Mouse (Mus musculus) hindbrain, embryonic 11.5 days (tissue): Measurements from ENCODE around the gene Mindy4. TPM values are rescaled to one million over a fixed set of nuclear protein-coding genes. Genes with fewer than 3 reads are reported as not detected.

ENCODE experiments used
- ATAC-seq: fragments of 200-750 bp; cut with Nextera tagmentation; 2 replicates; pipeline ENCODE4 v1.8.0; 2017; ENCODE audit warnings: mild to moderate bottlenecking, moderate TSS enrichment, moderate library complexity; ENCODE audit not compliant: low FRiP score
- DNase-seq: peaks from one replicate; pipeline ENCODE4 v3.0.0-alpha.2; 2015; ENCODE audit warnings: low spot score
- H3K27ac ChIP-seq: fragments of 300-500 bp; sonication (generic); 2 replicates; pipeline ENCODE4 v1.5.1; 2014; ENCODE audit warnings: mild to moderate bottlenecking, low read depth, low read length
- H3K27me3 ChIP-seq: fragments of 300-500 bp; sonication (generic); 2 replicates; pipeline ENCODE4 v1.6.1; 2014; ENCODE audit warnings: mild to moderate bottlenecking, low read length, moderate library complexity, mixed read lengths; ENCODE audit not compliant: control insufficient read depth, insufficient read depth
- H3K36me3 ChIP-seq: fragments of 300-500 bp; sonication (generic); 2 replicates; pipeline ENCODE4 v1.6.1; 2014; ENCODE audit warnings: mild to moderate bottlenecking, low read length, moderate library complexity, mixed read lengths; ENCODE audit not compliant: control insufficient read depth, insufficient read depth
- H3K4me1 ChIP-seq: fragments of 300-500 bp; sonication (generic); replicated peaks from 2 replicates; pipeline ENCODE4 v1.6.1; 2014; ENCODE audit warnings: low read length, mixed read lengths; ENCODE audit not compliant: control insufficient read depth, insufficient read depth
- H3K4me2 ChIP-seq: fragments of 300-500 bp; sonication (generic); replicated peaks from 2 replicates; pipeline ENCODE4 v1.6.1; 2014; ENCODE audit warnings: mild to moderate bottlenecking, low read depth, low read length
- H3K4me3 ChIP-seq: fragments of 300-500 bp; sonication (generic); 2 replicates; pipeline ENCODE4 v1.5.1; 2014; ENCODE audit warnings: low read depth, low read length
- H3K9ac ChIP-seq: fragments of 300-500 bp; sonication (generic); 2 replicates; pipeline ENCODE4 v1.6.1; 2014; ENCODE audit warnings: low read depth, low read length
- H3K9me3 ChIP-seq: fragments of 300-500 bp; sonication (generic); 2 replicates; pipeline ENCODE4 v1.6.1; 2016; ENCODE audit warnings: low read length; ENCODE audit not compliant: control insufficient read depth
- WGBS: fragments of 180-500 bp; shearing (Covaris S2); extraction: QIAGEN DNeasy Blood & Tissue Kit; methylation state at CpG from one replicate; pipeline ENCODE4 v1.1.7; 2014; 5-methylcytosine and 5-hydroxymethylcytosine counted together
- polyA plus RNA-seq: library from polyadenylated mRNA; unstranded; fragments of >200 nt; fragmentation: Nextera tagmentation; extraction: Ambion mirVana; gene quantifications from 2 replicates; pipeline ENCODE4 v1.2.1, GENCODE M21; 2014

Mindy4 gene
- polyA plus RNA-seq, 1 experiment from 2014 or later, result 12.6 TPM

- no peaks in the 10 kb centered on the region for H3K9me3 ChIP-seq
- WGBS, result 71% methylated on average over 14 of the region's 14 CpGs
- H3K27me3 ChIP-seq, result no peaks in the 10 kb centered on the region
- ATAC-seq (no peak), DNase-seq (no peak)
- H3K9ac ChIP-seq, result no peak overlapping the region
- H3K4me1 ChIP-seq, result no peaks in the 10 kb centered on the region
- H3K27ac ChIP-seq, result no peak overlapping the region
- H3K4me2 ChIP-seq, result no peak overlapping the region
- no peak overlapping the region for H3K4me3 ChIP-seq
- H3K36me3 ChIP-seq, result no peaks in the 10 kb centered on the region
Measured at GRCm38 (mm10) chr6:55319585-55320551, 116.7 kb downstream of the Mindy4 start.

DNA sequence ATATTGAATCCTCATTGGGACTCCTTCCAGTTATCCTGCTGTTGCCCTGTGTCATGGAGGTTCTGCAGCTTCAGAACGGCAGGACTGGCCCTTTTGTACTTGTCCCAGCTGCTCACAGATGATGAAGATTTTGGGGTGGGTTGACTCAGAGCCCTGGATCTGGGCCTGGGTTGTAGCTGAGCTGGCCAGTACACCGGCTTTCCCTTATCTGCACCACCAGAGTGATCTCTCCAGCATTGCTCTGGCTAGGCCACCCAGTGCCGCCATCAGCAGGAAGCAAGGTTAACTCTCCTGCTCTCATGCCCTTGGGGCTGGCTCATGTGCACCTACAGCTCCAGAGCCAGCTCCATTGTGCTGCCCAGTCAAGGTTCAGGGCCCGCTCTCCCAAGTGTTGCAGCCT is 117.7 kb downstream of the Mindy4 start:
- no peak overlapping the region for H3K4me3 ChIP-seq
- H3K4me1 ChIP-seq, result no peaks in the 10 kb centered on the region
- H3K27me3 ChIP-seq, result no peaks in the 10 kb centered on the region
- no peaks in the 10 kb centered on the region for H3K9me3 ChIP-seq
- ATAC-seq (no peak), DNase-seq (no peak)
- H3K36me3 ChIP-seq, result no peaks in the 10 kb centered on the region
- H3K27ac ChIP-seq, result no peak overlapping the region
- 87% methylated on average over 4 of the region's 4 CpGs for WGBS
- no peak overlapping the region for H3K9ac ChIP-seq
- no peak overlapping the region for H3K4me2 ChIP-seq

GRCm38 (mm10) chr6:55321518-55321917 is 118.3 kb downstream of the Mindy4 start:
- 66% methylated on average over 6 of the region's 6 CpGs for WGBS
- no peak for ATAC-seq
- Histone ChIP-seq H3K4me3 (no peak overlapping the region), H3K9me3 (no peaks in the 10 kb centered on the region), H3K4me2 (no peak overlapping the region), H3K27me3 (no peaks in the 10 kb centered on the region), H3K9ac (no peak overlapping the region), H3K4me1 (no peaks in the 10 kb centered on the region), H3K27ac (no peak overlapping the region), H3K36me3 (no peaks in the 10 kb centered on the region)
- DNase-seq, result no peak

- H3K4me1 ChIP-seq, result no peaks in the 10 kb centered on the region
- H3K4me3 ChIP-seq, result no peak overlapping the region
- no peak for ATAC-seq
- no peaks in the 10 kb centered on the region for H3K27me3 ChIP-seq
- H3K9ac ChIP-seq, result no peak overlapping the region
- no peaks in the 10 kb centered on the region for H3K36me3 ChIP-seq
- 89% methylated on average over 2 of the region's 2 CpGs for WGBS
- no peak overlapping the region for H3K27ac ChIP-seq
- no peak for DNase-seq
- no peaks in the 10 kb centered on the region for H3K9me3 ChIP-seq
- H3K4me2 ChIP-seq, result no peak overlapping the region
Measured at GRCm38 (mm10) chr6:55322980-55323379, 119.8 kb downstream of the Mindy4 start.

- no peaks in the 10 kb centered on the region for H3K9me3 ChIP-seq
- H3K4me2 ChIP-seq, result no peak overlapping the region
- no peak for ATAC-seq
- WGBS, result 84% methylated on average over 17 of the region's 17 CpGs
- H3K36me3 ChIP-seq, result no peaks in the 10 kb centered on the region
- H3K4me3 ChIP-seq, result no peak overlapping the region
- no peaks in the 10 kb centered on the region for H3K4me1 ChIP-seq
- H3K27ac ChIP-seq, result no peak overlapping the region
- H3K27me3 ChIP-seq, result no peaks in the 10 kb centered on the region
- no peak overlapping the region for H3K9ac ChIP-seq
- no peak for DNase-seq
Measured at GRCm38 (mm10) chr6:55323908-55324634, 120.9 kb downstream of the Mindy4 start.

DNA sequence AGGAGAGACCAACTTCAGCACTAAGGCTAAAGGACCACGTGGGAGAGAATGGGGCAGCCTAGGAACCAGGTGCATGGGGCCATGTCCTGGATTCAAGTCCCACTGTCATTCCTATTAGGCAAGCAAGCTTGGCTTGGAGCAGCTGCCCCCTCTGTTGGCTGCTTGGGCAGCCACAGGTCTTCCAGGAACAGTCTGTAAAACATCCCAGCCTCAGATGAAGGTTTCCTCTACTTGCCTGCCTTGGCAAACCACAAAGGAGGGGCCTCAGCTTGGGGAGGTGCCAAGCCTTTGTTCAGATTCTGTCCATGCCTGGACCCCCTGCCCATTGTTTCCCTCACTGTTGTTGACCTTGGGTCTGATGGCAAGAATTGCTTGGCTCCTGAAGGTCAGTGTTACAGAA is 121.6 kb downstream of the Mindy4 start:
- H3K4me3 ChIP-seq, result no peak overlapping the region
- H3K36me3 ChIP-seq, result no peaks in the 10 kb centered on the region
- H3K27me3 ChIP-seq, result no peaks in the 10 kb centered on the region
- H3K9me3 ChIP-seq, result no peaks in the 10 kb centered on the region
- H3K27ac ChIP-seq, result no peak overlapping the region
- no peak overlapping the region for H3K9ac ChIP-seq
- DNase-seq, result no peak
- H3K4me2 ChIP-seq, result no peak overlapping the region
- no peak for ATAC-seq
- 90% methylated on average over 1 of the region's 1 CpGs for WGBS
- H3K4me1 ChIP-seq, result no peaks in the 10 kb centered on the region

DNA sequence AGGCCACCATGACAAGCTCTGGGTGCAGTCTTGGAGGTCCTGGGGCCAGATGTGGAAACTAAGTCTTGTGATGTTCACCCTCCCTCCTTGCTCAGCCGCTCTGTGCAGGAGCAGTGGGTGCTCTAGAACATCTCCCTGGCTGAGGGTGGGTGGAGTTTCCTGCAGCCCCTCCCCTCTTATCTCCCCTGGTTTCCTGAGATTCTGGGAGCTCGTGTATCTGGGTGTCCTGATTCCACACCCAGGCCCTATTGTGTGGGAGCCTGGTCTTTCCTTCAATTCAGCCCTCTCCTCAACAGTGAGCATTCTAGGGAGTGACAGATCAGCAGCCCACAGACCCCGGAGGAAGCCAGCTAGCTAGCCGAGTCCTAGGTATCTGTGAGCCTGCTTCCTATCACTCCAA is 123.1 kb downstream of the Mindy4 start:
- ATAC-seq, result no peak
- no peak overlapping the region for H3K4me2 ChIP-seq
- 90% methylated on average over 4 of the region's 4 CpGs for WGBS
- H3K9me3 ChIP-seq, result no peaks in the 10 kb centered on the region
- H3K36me3 ChIP-seq, result no peaks in the 10 kb centered on the region
- no peak overlapping the region for H3K4me3 ChIP-seq
- H3K4me1 ChIP-seq, result no peaks in the 10 kb centered on the region
- DNase-seq, result no peak
- H3K27me3 ChIP-seq, result no peaks in the 10 kb centered on the region
- no peak overlapping the region for H3K9ac ChIP-seq
- no peak overlapping the region for H3K27ac ChIP-seq

DNA sequence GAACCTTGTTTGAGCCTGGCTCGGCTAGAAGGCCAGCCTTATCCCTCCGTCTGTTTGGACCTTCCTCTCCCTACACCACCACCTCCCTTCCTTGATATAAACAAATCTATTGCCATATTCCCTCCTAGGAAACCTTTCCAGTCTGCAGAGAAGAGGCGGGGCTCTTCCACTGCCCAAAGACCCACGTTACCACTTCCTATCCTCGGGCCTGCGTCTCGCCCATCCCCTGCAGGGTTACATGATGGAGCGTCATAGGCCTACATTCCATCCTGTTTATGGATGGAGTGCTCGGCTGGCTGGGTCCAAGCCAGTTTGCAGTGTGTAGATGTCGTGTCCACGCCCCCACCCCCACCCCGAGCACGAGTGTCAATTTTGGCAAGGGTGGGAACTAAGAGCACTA is 124.1 kb downstream of the Mindy4 start:
- ATAC-seq (no peak), DNase-seq (no peak)
- Histone ChIP-seq H3K4me2 (no peak overlapping the region), H3K4me3 (no peak overlapping the region), H3K9me3 (no peaks in the 10 kb centered on the region), H3K27ac (no peak overlapping the region), H3K4me1 (no peaks in the 10 kb centered on the region), H3K27me3 (no peaks in the 10 kb centered on the region), H3K36me3 (no peaks in the 10 kb centered on the region), H3K9ac (no peak overlapping the region)
- 88% methylated on average over 13 of the region's 13 CpGs for WGBS
